Comparison of ENCODE assay signal across 8 mouse cellular contexts in genomic region chr1:134045971-134046370, GRCm38 (mm10). TPM values are rescaled to one million over a fixed set of nuclear protein-coding genes. Genes with fewer than 3 reads are reported as not detected.
DNase-seq lines count a peak whose midpoint lies in the region; ATAC-seq and TF ChIP-seq lines count a peak whose summit lies in the region.

No protein-coding gene starts in this region.

- H3K9ac ChIP-seq in embryonic facial prominence, embryonic 13.5 days: no peak overlapping the region
- H3K9ac ChIP-seq in limb, embryonic 15.5 days: no peak overlapping the region
- H3K9ac ChIP-seq in midbrain, postnatal 0 days (replicated peaks; ENCODE audit: low read length, poor library complexity, severe bottlenecking): no peak overlapping the region

- H3K4me2 ChIP-seq in embryonic facial prominence, embryonic 13.5 days: peak overlapping the region; percentile 57
- peak overlapping the region; percentile 27 for H3K4me2 ChIP-seq in limb, embryonic 15.5 days
- peak overlapping the region; percentile 48 for H3K4me2 ChIP-seq in midbrain, postnatal 0 days (ENCODE audit: low read depth, low read length, poor library complexity, severe bottlenecking)

- ATAC-seq in embryonic facial prominence, embryonic 13.5 days (ENCODE audit: insufficient number of reproducible peaks, insufficient read depth, low FRiP score, low TSS enrichment, low read depth): peak; percentile 50; the same call in 1 of the 2 replicates
- ATAC-seq in limb, embryonic 15.5 days (ENCODE audit: insufficient number of reproducible peaks, low FRiP score, low TSS enrichment, low read depth): peak; percentile 56; the same call in 1 of the 2 replicates
- ATAC-seq in midbrain, postnatal 0 days (ENCODE audit: low FRiP score): peak; percentile 68

- H3K4me3 ChIP-seq in embryonic facial prominence, embryonic 13.5 days: peak overlapping the region; percentile 18; the same call in 1 of the 2 replicates
- peak overlapping the region; percentile 19; the same call in 1 of the 2 replicates for H3K4me3 ChIP-seq in limb, embryonic 15.5 days
- H3K4me3 ChIP-seq in midbrain, postnatal 0 days (ENCODE audit: low read depth, low read length): no peak overlapping the region

- H3K27ac ChIP-seq in embryonic facial prominence, embryonic 13.5 days: no peak overlapping the region
- H3K27ac ChIP-seq in limb, embryonic 15.5 days: 0 out of 2 replicates have a peak overlapping the region, but pooled peaks have one; percentile 47
- H3K27ac ChIP-seq in midbrain, postnatal 0 days (ENCODE audit: low read depth, low read length): no peak overlapping the region

- peaks cover 28% of the 10 kb centered on the region for H3K4me1 ChIP-seq in embryonic facial prominence, embryonic 13.5 days
- peaks cover 34% of the 10 kb centered on the region for H3K4me1 ChIP-seq in limb, embryonic 15.5 days
- H3K4me1 ChIP-seq in midbrain, postnatal 0 days (ENCODE audit: insufficient read depth, low read length): no peaks in the 10 kb centered on the region

- H3K27me3 ChIP-seq in embryonic facial prominence, embryonic 13.5 days: no peaks in the 10 kb centered on the region; the same call in 1 of the 2 replicates
- no peaks in the 10 kb centered on the region for H3K27me3 ChIP-seq in limb, embryonic 15.5 days
- no peaks in the 10 kb centered on the region for H3K27me3 ChIP-seq in midbrain, postnatal 0 days (ENCODE audit: insufficient read depth, low read length)

- peak; percentile 58 for DNase-seq in A20 (ENCODE audit: low read depth, low spot score)
- DNase-seq in adrenal gland, postnatal 4 days (ENCODE audit: low spot score in 2 of 2): peak; percentile 55 to 56
- DNase-seq in heart, adult 9 months (ENCODE audit: low spot score in 2 of 2): peak; percentile 61 to 74
- peak; percentile 78 for DNase-seq in kidney, adult 9 months
- DNase-seq in midbrain, postnatal 0 days (ENCODE audit: low spot score): peak; percentile 86
- DNase-seq in testis, postnatal 14 days (ENCODE audit: low spot score): peak; percentile 60

- 6% methylated on average over 9 of the region's 9 CpGs for WGBS in embryonic facial prominence, embryonic 13.5 days
- WGBS in limb, embryonic 15.5 days: 4% methylated on average over 9 of the region's 9 CpGs
- WGBS in midbrain, postnatal 0 days: 5% methylated on average over 8 of the region's 9 CpGs

- no peaks in the 10 kb centered on the region for H3K9me3 ChIP-seq in embryonic facial prominence, embryonic 13.5 days
- no peaks in the 10 kb centered on the region for H3K9me3 ChIP-seq in limb, embryonic 15.5 days
- H3K9me3 ChIP-seq in midbrain, postnatal 0 days (ENCODE audit: low read length): no peaks in the 10 kb centered on the region

- H3K36me3 ChIP-seq in embryonic facial prominence, embryonic 13.5 days: no peaks in the 10 kb centered on the region
- no peaks in the 10 kb centered on the region for H3K36me3 ChIP-seq in limb, embryonic 15.5 days
- H3K36me3 ChIP-seq in midbrain, postnatal 0 days (ENCODE audit: insufficient read depth, low read length): no peaks in the 10 kb centered on the region

- TF ChIP-seq CTCF in midbrain, postnatal 0 days (IDR thresholded peaks at IDR 0.05): peak; percentile 93

RNA-seq across cellular contexts. Expression of gene Fmod, which starts 8.9 kb away (rescaled TPM):
- total RNA-seq in adrenal gland, postnatal 4 days (2021): 10 to 100 TPM; 18.5 to 28.1 TPM
- 9.6 and 10.1 TPM in 2 replicates for polyA plus RNA-seq in embryonic facial prominence, embryonic 13.5 days (2015; fragmentation: Nextera tagmentation; extraction: Ambion mirVana)
- polyA plus RNA-seq in limb, embryonic 15.5 days (2015; fragmentation: Nextera tagmentation; extraction: Ambion mirVana): 147 and 186 TPM in 2 replicates
- total RNA-seq in midbrain, postnatal 0 days (2014; rRNA removed): 17.0 and 17.1 TPM in 2 replicates
- polyA plus RNA-seq in midbrain, postnatal 0 days (2015; fragmentation: Nextera tagmentation; extraction: Ambion mirVana): 24.8 and 26.3 TPM in 2 replicates

RNA-seq across cellular contexts. Expression of gene Btg2, which starts 32.9 kb away (rescaled TPM):
- 10 to 100 TPM; 25.6 to 27.8 TPM for total RNA-seq in adrenal gland, postnatal 4 days (2021)
- polyA plus RNA-seq in embryonic facial prominence, embryonic 13.5 days (2015; fragmentation: Nextera tagmentation; extraction: Ambion mirVana): 21.2 and 24.2 TPM in 2 replicates
- 30.9 and 35.1 TPM in 2 replicates for polyA plus RNA-seq in limb, embryonic 15.5 days (2015; fragmentation: Nextera tagmentation; extraction: Ambion mirVana)
- 12.0 and 19.8 TPM in 2 replicates for total RNA-seq in midbrain, postnatal 0 days (2014; rRNA removed)
- 8.9 and 9.9 TPM in 2 replicates for polyA plus RNA-seq in midbrain, postnatal 0 days (2015; fragmentation: Nextera tagmentation; extraction: Ambion mirVana)
